Mouse (Mus musculus) midbrain, embryonic 10.5 days (tissue): ENCODE results near the gene Spata6. TPM values are rescaled to one million over a fixed set of nuclear protein-coding genes. Genes with fewer than 3 reads are reported as not detected.

Experiments
- DNase-seq: peaks from one replicate; pipeline ENCODE4 v3.0.0-alpha.2; 2017; ENCODE audit warnings: low spot score
- H3K27ac ChIP-seq: fragments of 300-500 bp; sonication (generic); replicated peaks from 2 replicates; pipeline ENCODE4 v1.5.1; 2016; ENCODE audit warnings: mild to moderate bottlenecking
- H3K27me3 ChIP-seq: fragments of 300-500 bp; sonication (generic); 2 replicates; pipeline ENCODE4 v1.6.1; 2016; ENCODE audit warnings: low read depth, mild to moderate bottlenecking; ENCODE audit not compliant: poor library complexity, severe bottlenecking
- H3K36me3 ChIP-seq: fragments of 300-500 bp; sonication (generic); 2 replicates; pipeline ENCODE4 v1.6.1; 2016; ENCODE audit warnings: mild to moderate bottlenecking, moderate library complexity
- H3K4me1 ChIP-seq: fragments of 300-500 bp; sonication (generic); 2 replicates; pipeline ENCODE4 v1.6.1; 2016
- H3K4me3 ChIP-seq: fragments of 300-500 bp; sonication (generic); 2 replicates; pipeline ENCODE4 v1.5.1; 2016; ENCODE audit warnings: mild to moderate bottlenecking, moderate library complexity
- H3K9me3 ChIP-seq: fragments of 300-500 bp; sonication (generic); replicated peaks from 2 replicates; pipeline ENCODE4 v1.6.1; 2016; ENCODE audit warnings: mild to moderate bottlenecking
- WGBS: fragments of 180-500 bp; shearing (Covaris S2); methylation state at CpG from one replicate; pipeline ENCODE4 v1.1.7; 2016; 5-methylcytosine and 5-hydroxymethylcytosine counted together
- polyA plus RNA-seq: library from polyadenylated mRNA; unstranded; fragments of >200 nt; fragmentation: Nextera tagmentation; extraction: Ambion mirVana; gene quantifications from 2 replicates; pipeline ENCODE4 v1.2.1, GENCODE M21; 2016

Gene Spata6
- polyA plus RNA-seq, 1 experiment from 2014 or later = 33.1 TPM

GRCm38 (mm10) chr4:111867743-111868401 is 148.1 kb downstream of the Spata6 start:
- Histone ChIP-seq H3K27me3 (no peaks in the 10 kb centered on the region), H3K9me3 (no peaks in the 10 kb centered on the region), H3K4me3 (no peak overlapping the region), H3K36me3 (no peaks in the 10 kb centered on the region), H3K4me1 (0 out of 2 replicates have a peak, but pooled peaks cover 5% of the 10 kb centered on the region), H3K27ac (no peak overlapping the region)
- 86% methylated on average over 2 of the region's 2 CpGs for WGBS
- DNase-seq = no peak

Other genes with a start within 250 kb of the Spata6 start
- not detected in 2 replicates for gene Slc5a9, start 182.9 kb downstream of the Spata6 start, polyA plus RNA-seq
- not detected in 2 replicates for gene Skint8, start 199.4 kb downstream of the Spata6 start, polyA plus RNA-seq